Comparison of ENCODE assay signal across 8 mouse cellular contexts in genomic region chr3:60501561-60502151, GRCm38 (mm10). TPM values are rescaled to one million over a fixed set of nuclear protein-coding genes. Genes with fewer than 3 reads are reported as not detected.
DNase-seq lines count a peak whose midpoint lies in the region; ATAC-seq and TF ChIP-seq lines count a peak whose summit lies in the region.

No protein-coding gene starts in this region.

- TF ChIP-seq POLR2A in limb, embryonic 14.5 days (IDR thresholded peaks at IDR 0.05; ENCODE audit: borderline replicate concordance, extremely low read depth, insufficient read depth, insufficient read length): 0 out of 2 replicates have a peak, but pooled peaks have one; percentile 18

- H3K9me3 ChIP-seq in G1E (replicated peaks): no peaks in the 10 kb centered on the region
- H3K9me3 ChIP-seq in hindbrain, embryonic 16.5 days (ENCODE audit: control insufficient read depth, low read length): no peaks in the 10 kb centered on the region
- no peaks in the 10 kb centered on the region for H3K9me3 ChIP-seq in limb, embryonic 14.5 days (ENCODE audit: control insufficient read depth, low read length)
- H3K9me3 ChIP-seq in midbrain, embryonic 13.5 days: no peaks in the 10 kb centered on the region
- H3K9me3 ChIP-seq in stomach, postnatal 0 days (ENCODE audit: control insufficient read depth, low read length): no peaks in the 10 kb centered on the region

- H3K9ac ChIP-seq in hindbrain, embryonic 16.5 days (ENCODE audit: low read depth, low read length): peak overlapping the region; percentile 96
- H3K9ac ChIP-seq in limb, embryonic 14.5 days (ENCODE audit: low read depth, low read length, severe bottlenecking): peak overlapping the region; percentile 96
- peak overlapping the region; percentile 92 for H3K9ac ChIP-seq in midbrain, embryonic 13.5 days (replicated peaks)
- H3K9ac ChIP-seq in stomach, postnatal 0 days (ENCODE audit: low read length): peak overlapping the region; percentile 96

- no peak for ATAC-seq in G1E (ENCODE audit: extremely low read depth, insufficient number of reproducible peaks, low FRiP score, poor library complexity, severe bottlenecking)
- ATAC-seq in hindbrain, embryonic 16.5 days: peak; percentile 83
- ATAC-seq in limb, embryonic 14.5 days (ENCODE audit: low FRiP score, low read depth): peak; percentile 76
- peak; percentile 86 for ATAC-seq in midbrain, embryonic 13.5 days
- ATAC-seq in stomach, postnatal 0 days (ENCODE audit: low FRiP score, low TSS enrichment): peak; percentile 85

- H3K4me1 ChIP-seq in G1E (ENCODE audit: insufficient read depth, low read depth, low read length): peaks cover 50% of the 10 kb centered on the region
- H3K4me1 ChIP-seq in hindbrain, embryonic 16.5 days (ENCODE audit: control insufficient read depth, insufficient read depth, low read depth, low read length): peaks cover 25% of the 10 kb centered on the region
- peaks cover 24% of the 10 kb centered on the region for H3K4me1 ChIP-seq in limb, embryonic 14.5 days (ENCODE audit: control insufficient read depth, insufficient read depth, low read length)
- H3K4me1 ChIP-seq in midbrain, embryonic 13.5 days (replicated peaks): peaks cover 32% of the 10 kb centered on the region
- no peaks in the 10 kb centered on the region for H3K4me1 ChIP-seq in stomach, postnatal 0 days (replicated peaks; ENCODE audit: control insufficient read depth, insufficient read depth)

- peak overlapping the region; percentile 93 for H3K27ac ChIP-seq in hindbrain, embryonic 16.5 days (ENCODE audit: low read depth, low read length)
- peak overlapping the region; percentile 96 for H3K27ac ChIP-seq in limb, embryonic 14.5 days (replicated peaks; ENCODE audit: low read depth, low read length)
- H3K27ac ChIP-seq in midbrain, embryonic 13.5 days: peak overlapping the region; percentile 90
- peak overlapping the region; percentile 100 for H3K27ac ChIP-seq in stomach, postnatal 0 days (replicated peaks)

- H3K27me3 ChIP-seq in G1E (ENCODE audit: insufficient read depth, low read length): no peaks in the 10 kb centered on the region
- no peaks in the 10 kb centered on the region for H3K27me3 ChIP-seq in hindbrain, embryonic 16.5 days (replicated peaks; ENCODE audit: control insufficient read depth, insufficient read depth, low read length)
- H3K27me3 ChIP-seq in limb, embryonic 14.5 days (ENCODE audit: control insufficient read depth, insufficient read depth, low read length): no peaks in the 10 kb centered on the region
- no peaks in the 10 kb centered on the region for H3K27me3 ChIP-seq in midbrain, embryonic 13.5 days
- no peaks in the 10 kb centered on the region for H3K27me3 ChIP-seq in stomach, postnatal 0 days (ENCODE audit: control insufficient read depth, insufficient read depth, low read length)

- peaks cover 23% of the 10 kb centered on the region for H3K36me3 ChIP-seq in G1E (replicated peaks)
- H3K36me3 ChIP-seq in hindbrain, embryonic 16.5 days (ENCODE audit: control insufficient read depth, insufficient read depth, low read length): no peaks in the 10 kb centered on the region
- no peaks in the 10 kb centered on the region for H3K36me3 ChIP-seq in limb, embryonic 14.5 days (ENCODE audit: control insufficient read depth, insufficient read depth, low read length)
- H3K36me3 ChIP-seq in midbrain, embryonic 13.5 days: no peaks in the 10 kb centered on the region
- no peaks in the 10 kb centered on the region for H3K36me3 ChIP-seq in stomach, postnatal 0 days (ENCODE audit: control insufficient read depth, insufficient read depth, low read length)

- WGBS in hindbrain, embryonic 16.5 days: 2% methylated on average over 17 of the region's 29 CpGs
- 0% methylated on average over 20 of the region's 29 CpGs for WGBS in limb, embryonic 14.5 days
- 1% methylated on average over 26 of the region's 29 CpGs for WGBS in midbrain, embryonic 13.5 days
- WGBS in stomach, postnatal 0 days: 0% methylated on average over 28 of the region's 29 CpGs

- no peak for TF ChIP-seq CTCF in G1E (IDR thresholded peaks at IDR 0.05; ENCODE audit: low read depth, low read length)
- no peak for TF ChIP-seq CTCF in stomach, postnatal 0 days (IDR thresholded peaks at IDR 0.05; ENCODE audit: low read depth)

- peak overlapping the region; percentile 94 for H3K4me3 ChIP-seq in G1E (ENCODE audit: low read depth, low read length)
- H3K4me3 ChIP-seq in hindbrain, embryonic 16.5 days (ENCODE audit: low read length): peak overlapping the region; percentile 94
- peak overlapping the region; percentile 91 for H3K4me3 ChIP-seq in limb, embryonic 14.5 days (replicated peaks; ENCODE audit: low read length)
- H3K4me3 ChIP-seq in midbrain, embryonic 13.5 days (replicated peaks): peak overlapping the region; percentile 83
- H3K4me3 ChIP-seq in stomach, postnatal 0 days (ENCODE audit: low read depth, low read length): peak overlapping the region; percentile 91

- DNase-seq in 3134 (ENCODE audit: extremely low read depth, insufficient read length, low spot score): peak; percentile 86
- no peak for DNase-seq in G1E (ENCODE audit: low spot score)
- DNase-seq in cerebellum, postnatal 10 days: peak; percentile 78 to 81
- peak; percentile 29 to 36 for DNase-seq in frontal cortex, postnatal 25 days (ENCODE audit: low spot score in 2 of 2)
- DNase-seq in limb, embryonic 14.5 days (ENCODE audit: low spot score): peak; percentile 69
- DNase-seq in stomach, postnatal 0 days (ENCODE audit: low spot score): peak; percentile 67

- TF ChIP-seq EP300 in stomach, postnatal 0 days (optimal IDR thresholded peaks at IDR 0.05): peak; percentile 50

- peak overlapping the region; percentile 80 for H3K4me2 ChIP-seq in hindbrain, embryonic 16.5 days (ENCODE audit: low read length)
- peak overlapping the region; percentile 65 for H3K4me2 ChIP-seq in limb, embryonic 14.5 days (replicated peaks; ENCODE audit: low read depth, low read length, severe bottlenecking)
- peak overlapping the region; percentile 74 for H3K4me2 ChIP-seq in midbrain, embryonic 13.5 days (replicated peaks)
- peak overlapping the region; percentile 72 for H3K4me2 ChIP-seq in stomach, postnatal 0 days (replicated peaks; ENCODE audit: low read depth)

RNA-seq across cellular contexts. Expression of gene Mbnl1, which starts 29.0 kb away (rescaled TPM):
- total RNA-seq in G1E (2014; fragmentation: Nextera tagmentation) (879 and 928 TPM in 2 replicates), G1E (2017) (680 and 689 TPM in 2 replicates)
- polyA plus RNA-seq in G1E (2012): 115 and 131 TPM in 2 replicates
- 45.0 and 54.3 TPM in 2 replicates for polyA plus RNA-seq in hindbrain, embryonic 16.5 days (2015; fragmentation: Nextera tagmentation; extraction: Ambion mirVana)
- polyA plus RNA-seq in limb, embryonic 14.5 days (2012; rRNA removed): 40.2 and 48.3 TPM in 2 replicates
- 123 and 124 TPM in 2 replicates for polyA plus RNA-seq in limb, embryonic 14.5 days (2014; fragmentation: Nextera tagmentation; extraction: Ambion mirVana)
- polyA plus RNA-seq in midbrain, embryonic 13.5 days (2015; fragmentation: Nextera tagmentation; extraction: Ambion mirVana): 35.5 and 36.2 TPM in 2 replicates
- polyA plus RNA-seq in stomach, postnatal 0 days (2015; fragmentation: Nextera tagmentation; extraction: Ambion mirVana): 56.0 and 59.7 TPM in 2 replicates
